In the genomic region with DNA sequence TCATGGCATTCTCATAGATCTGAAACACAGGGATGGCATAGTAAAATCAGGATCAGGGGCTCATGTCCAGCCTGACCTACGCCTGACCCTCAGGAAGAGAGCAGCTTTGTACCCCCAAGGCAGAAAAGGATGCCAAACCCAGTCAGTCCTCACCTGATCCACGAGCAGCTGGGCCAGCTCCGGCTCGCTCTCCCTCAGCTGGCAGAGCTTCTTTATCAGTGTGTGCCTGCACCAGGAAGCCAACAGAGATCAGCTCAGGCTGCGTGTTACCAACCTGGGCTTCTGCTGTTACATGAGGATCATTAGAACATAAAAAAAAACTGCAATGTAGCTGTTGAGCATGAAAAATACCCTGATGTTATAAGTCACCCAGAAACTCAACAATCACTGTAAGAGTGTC, we compare ENCODE assay signal across 11 mouse cellular contexts. TPM values are rescaled to one million over a fixed set of nuclear protein-coding genes. Genes with fewer than 3 reads are reported as not detected.
"Had no signal": no experiment of that assay in that cellular context is flagged by ENCODE, and none has a peak within 500 bp of the region (broad histone marks: within the 10 kb centered on the region; RNA-seq: fewer than 3 reads in every experiment).

No protein-coding gene starts in this region.

- DNase-seq: liver, postnatal 0 days; lung, adult 2 months; lung, postnatal 14 days; lung, postnatal 36 days; right cerebral cortex, postnatal 14 days; spleen, adult 18-20 months; thymus, adult 18-20 months; thymus, postnatal 14 days; thymus, postnatal 36 days had no signal

RNA-seq across cellular contexts. Expression of gene Dnase1, which starts 3.5 kb away (rescaled TPM):
- total RNA-seq: midbrain, postnatal 0 days; monocyte, adult 5-6 weeks had no signal
